Comparison of ENCODE assay signal across 20 mouse cellular contexts in the genomic region with DNA sequence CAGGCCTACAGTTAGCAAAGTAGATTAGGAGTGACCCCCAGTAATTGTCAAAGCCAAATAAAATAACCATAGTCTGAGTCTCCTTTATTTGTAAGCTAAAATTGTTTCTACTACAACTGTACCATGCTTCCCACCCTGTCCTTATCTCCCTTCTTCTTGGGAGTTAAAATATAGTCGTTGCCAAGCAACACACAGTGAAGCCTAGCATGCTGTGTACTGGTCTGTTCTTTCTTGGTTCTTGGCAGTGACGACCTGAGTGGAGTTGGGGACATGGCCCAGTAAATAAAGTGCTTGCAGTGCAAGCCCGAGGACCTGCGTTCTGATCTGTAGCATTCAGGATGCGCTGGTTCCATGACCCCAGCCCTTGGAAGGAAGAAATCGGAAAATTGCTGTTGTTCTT.
DNase-seq lines count a peak whose midpoint lies in the region; ATAC-seq and TF ChIP-seq lines count a peak whose summit lies in the region.
"Had no signal": no experiment of that assay in that cellular context is flagged by ENCODE, and none has a peak within 500 bp of the region (broad histone marks: within the 10 kb centered on the region; RNA-seq: fewer than 3 reads in every experiment).

No protein-coding gene starts in this region.

- no peaks in the 10 kb centered on the region for H3K4me1 ChIP-seq in heart, adult 2 months (ENCODE audit: control insufficient read depth, insufficient read depth, low read length)
- 0 out of 2 replicates have a peak, but pooled peaks cover 8% of the 10 kb centered on the region for H3K4me1 ChIP-seq in heart, postnatal 0 days (ENCODE audit: control insufficient read depth, insufficient read depth)
- no peaks in the 10 kb centered on the region for H3K4me1 ChIP-seq in heart, embryonic 10.5 days
- H3K4me1 ChIP-seq: embryonic facial prominence, embryonic 12.5 days; forebrain, embryonic 12.5 days; hindbrain, embryonic 15.5 days had no signal

- H3K4me2 ChIP-seq in heart, postnatal 0 days (ENCODE audit: low read depth, low read length), result no peak overlapping the region
- H3K4me2 ChIP-seq: embryonic facial prominence, embryonic 12.5 days; forebrain, embryonic 12.5 days; heart, embryonic 13.5 days; hindbrain, embryonic 15.5 days had no signal

- no peak overlapping the region for H3K9ac ChIP-seq in heart, adult 2 months (ENCODE audit: low read depth, low read length)
- H3K9ac ChIP-seq in heart, postnatal 0 days (replicated peaks; ENCODE audit: low read depth, low read length), result no peak overlapping the region
- H3K9ac ChIP-seq: embryonic facial prominence, embryonic 12.5 days; forebrain, embryonic 12.5 days; heart, embryonic 13.5 days; hindbrain, embryonic 15.5 days had no signal

- H3K27me3 ChIP-seq in heart, adult 2 months (ENCODE audit: control insufficient read depth, insufficient read depth, low read length), result no peaks in the 10 kb centered on the region
- H3K27me3 ChIP-seq in heart, postnatal 0 days (ENCODE audit: control insufficient read depth, insufficient read depth, low read length), result no peaks in the 10 kb centered on the region
- H3K27me3 ChIP-seq in heart, embryonic 10.5 days (ENCODE audit: insufficient read depth, poor library complexity, severe bottlenecking), result no peaks in the 10 kb centered on the region
- H3K27me3 ChIP-seq: embryonic facial prominence, embryonic 12.5 days; forebrain, embryonic 12.5 days; heart, embryonic 13.5 days; hindbrain, embryonic 15.5 days had no signal

- TF ChIP-seq CTCF in heart, adult 2 months (IDR thresholded peaks at IDR 0.05), result no peak
- no peak for TF ChIP-seq CTCF in heart, postnatal 0 days (IDR thresholded peaks at IDR 0.05; ENCODE audit: low read depth)

- no peak for TF ChIP-seq POLR2A in heart, adult 2 months (IDR thresholded peaks at IDR 0.05; ENCODE audit: insufficient read depth, low read depth, low read length)

- intact Hi-C loops in heart, adult 2 months (cut with DNase I), result no loop called here

- H3K4me3 ChIP-seq in heart, adult 2 months, result no peak overlapping the region
- H3K4me3 ChIP-seq in heart, postnatal 0 days (ENCODE audit: low read depth, low read length), result no peak overlapping the region
- no peak overlapping the region for H3K4me3 ChIP-seq in heart, embryonic 10.5 days
- H3K4me3 ChIP-seq: embryonic facial prominence, embryonic 12.5 days; forebrain, embryonic 12.5 days; heart, embryonic 13.5 days; hindbrain, embryonic 15.5 days had no signal

- no peaks in the 10 kb centered on the region for H3K9me3 ChIP-seq in heart, postnatal 0 days (replicated peaks; ENCODE audit: control insufficient read depth, low read length)
- no peaks in the 10 kb centered on the region for H3K9me3 ChIP-seq in heart, embryonic 10.5 days
- H3K9me3 ChIP-seq: embryonic facial prominence, embryonic 12.5 days; forebrain, embryonic 12.5 days; heart, embryonic 13.5 days; hindbrain, embryonic 15.5 days had no signal

- H3K36me3 ChIP-seq in heart, adult 2 months (ENCODE audit: control insufficient read depth, insufficient read depth, low read length), result no peaks in the 10 kb centered on the region
- no peaks in the 10 kb centered on the region for H3K36me3 ChIP-seq in heart, postnatal 0 days (replicated peaks; ENCODE audit: control insufficient read depth, insufficient read depth, low read length)
- no peaks in the 10 kb centered on the region for H3K36me3 ChIP-seq in heart, embryonic 10.5 days
- H3K36me3 ChIP-seq: embryonic facial prominence, embryonic 12.5 days; forebrain, embryonic 12.5 days; heart, embryonic 13.5 days; hindbrain, embryonic 15.5 days had no signal

- ATAC-seq in heart, postnatal 0 days (ENCODE audit: insufficient read depth, low read depth), result peak; percentile 70
- ATAC-seq: forebrain, embryonic 16.5 days had no signal

- no peak for TF ChIP-seq EP300 in heart, adult 2 months (IDR thresholded peaks at IDR 0.05; ENCODE audit: insufficient read depth, low read depth, low read length)
- TF ChIP-seq EP300 in heart, postnatal 0 days (IDR thresholded peaks at IDR 0.05; ENCODE audit: low read depth), result no peak

- 36% methylated on average over 6 of the region's 6 CpGs for WGBS in heart, adult 2 months
- WGBS in heart, postnatal 0 days, result 49% methylated on average over 6 of the region's 6 CpGs
- 73% methylated on average over 6 of the region's 6 CpGs for WGBS in heart, embryonic 10.5 days

- DNase-seq in cerebellum, postnatal 14 days, result peak; percentile 7 to 25
- DNase-seq in cerebellum, adult 9-11 months, result no peak
- DNase-seq in heart, adult 9 months (ENCODE audit: low spot score in 2 of 2), result peak; percentile 3 to 17
- no peak for DNase-seq in heart, adult 2 months
- DNase-seq in heart, postnatal 0 days (ENCODE audit: low spot score), result peak; percentile 51
- DNase-seq in heart, embryonic 10.5 days (ENCODE audit: low spot score), result no peak
- DNase-seq in testis, postnatal 14 days (ENCODE audit: low spot score), result peak; percentile 6
- DNase-seq in testis, postnatal 10 days (ENCODE audit: low spot score), result no peak
- DNase-seq: adrenal gland, postnatal 10 days; cerebellum, adult 11-12 months; cerebellum, postnatal 25 days; gastrocnemius, postnatal 36 days; kidney, adult 11 months; kidney, adult 9 months had no signal

- H3K79me2 ChIP-seq in heart, adult 2 months (replicated peaks; ENCODE audit: control insufficient read depth, insufficient read depth, low read length), result no peaks in the 10 kb centered on the region

- no peak overlapping the region for H3K27ac ChIP-seq in heart, adult 2 months
- H3K27ac ChIP-seq in heart, postnatal 0 days (ENCODE audit: low read depth), result no peak overlapping the region
- no peak overlapping the region for H3K27ac ChIP-seq in heart, embryonic 10.5 days
- H3K27ac ChIP-seq: embryonic facial prominence, embryonic 12.5 days; forebrain, embryonic 12.5 days; heart, embryonic 13.5 days; hindbrain, embryonic 15.5 days; kidney, postnatal 0 days had no signal

Comparison
In these comparisons a context has a peak if more than half of its experiments do, and no peak if none do; other contexts are left out.
1. DNase-seq: peak in cerebellum, postnatal 14 days (2 of 2), heart, adult 9 months (2 of 2), heart, postnatal 0 days (single experiment) and testis, postnatal 14 days (single experiment); none in cerebellum, adult 9-11 months (single experiment), heart, adult 2 months (0 of 2), heart, embryonic 10.5 days (single experiment) and testis, postnatal 10 days (single experiment).